Mouse (Mus musculus): ENCODE data around the gene A4gnt. TPM values are rescaled to one million over a fixed set of nuclear protein-coding genes. Genes with fewer than 3 reads are reported as not detected.

Gene A4gnt
- polyA plus RNA-seq, 1 experiment from 2014 or later: not detected

GRCm38 (mm10) chr9:99622034-99622433 lies 9.7 kb downstream of the A4gnt start:
- Histone ChIP-seq H3K9me3 (no peaks in the 10 kb centered on the region), H3K27ac (no peak overlapping the region), H3K36me3 (no peaks in the 10 kb centered on the region), H3K4me3 (no peak overlapping the region), H3K4me1 (replicated peaks) (no peaks in the 10 kb centered on the region), H3K27me3 (ENCODE audit: insufficient read depth, poor library complexity, severe bottlenecking) (no peaks in the 10 kb centered on the region)
- DNase-seq (ENCODE audit: low spot score): no peak
- 80% methylated on average over 1 of the region's 1 CpGs for WGBS

- no peaks in the 10 kb centered on the region for H3K9me3 ChIP-seq
- H3K36me3 ChIP-seq: no peaks in the 10 kb centered on the region
- no peak overlapping the region for H3K27ac ChIP-seq
- DNase-seq (ENCODE audit: low spot score): no peak
- no peak overlapping the region for H3K4me3 ChIP-seq
- no peaks in the 10 kb centered on the region for H3K27me3 ChIP-seq (ENCODE audit: insufficient read depth, poor library complexity, severe bottlenecking)
- 69% methylated on average over 2 of the region's 2 CpGs for whole genome bisulfite sequencing
- H3K4me1 ChIP-seq (replicated peaks): no peaks in the 10 kb centered on the region
Observed at GRCm38 (mm10) chr9:99622966-99623365, 10.7 kb downstream of the A4gnt start.

- no peak overlapping the region for H3K4me3 ChIP-seq
- H3K4me1 ChIP-seq (replicated peaks): peaks cover 7% of the 10 kb centered on the region
- no peaks in the 10 kb centered on the region for H3K27me3 ChIP-seq (ENCODE audit: insufficient read depth, poor library complexity, severe bottlenecking)
- 80% methylated on average over 6 of the region's 6 CpGs for WGBS
- no peaks in the 10 kb centered on the region for H3K36me3 ChIP-seq
- no peaks in the 10 kb centered on the region for H3K9me3 ChIP-seq
- no peak for DNase-seq (ENCODE audit: low spot score)
- H3K27ac ChIP-seq: no peak overlapping the region
Observed at GRCm38 (mm10) chr9:99624117-99624516, 11.8 kb downstream of the A4gnt start.

- WGBS: 51% methylated on average over 4 of the region's 4 CpGs
- Histone ChIP-seq H3K27ac (peak overlapping the region; percentile 97), H3K4me3 (peak overlapping the region; percentile 70), H3K36me3 (peaks cover 8% of the 10 kb centered on the region), H3K9me3 (no peaks in the 10 kb centered on the region), H3K4me1 (replicated peaks) (peaks cover 49% of the 10 kb centered on the region), H3K27me3 (ENCODE audit: insufficient read depth, poor library complexity, severe bottlenecking) (no peaks in the 10 kb centered on the region)
- DNase-seq (ENCODE audit: low spot score): no peak
Observed at GRCm38 (mm10) chr9:99628581-99628980, 16.3 kb downstream of the A4gnt start.

- Histone ChIP-seq H3K27me3 (ENCODE audit: insufficient read depth, poor library complexity, severe bottlenecking) (no peaks in the 10 kb centered on the region), H3K36me3 (peaks cover 17% of the 10 kb centered on the region), H3K27ac (peak within 1 kb of the TSS; percentile 97), H3K4me3 (peak within 1 kb of the TSS; percentile 70), H3K4me1 (replicated peaks) (peaks cover 49% of the 10 kb centered on the region), H3K9me3 (no peaks in the 10 kb centered on the region)
- under 1% methylated on average over 44 of the region's 44 CpGs for WGBS
- peak; percentile 86 for DNase-seq (ENCODE audit: low spot score)
Observed at GRCm38 (mm10) chr9:99629281-99630011, 17.1 kb downstream of the A4gnt start, which contains the start of gene Dzip1l. TSS of gene Dzip1l (plus strand) at chr9:99629496.

GRCm38 (mm10) chr9:99630071-99630470 lies 17.8 kb downstream of the A4gnt start:
- Histone ChIP-seq H3K27me3 (ENCODE audit: insufficient read depth, poor library complexity, severe bottlenecking) (no peaks in the 10 kb centered on the region), H3K4me1 (replicated peaks) (peaks cover 49% of the 10 kb centered on the region), H3K27ac (peak overlapping the region; percentile 97), H3K9me3 (no peaks in the 10 kb centered on the region), H3K4me3 (peak overlapping the region; percentile 70), H3K36me3 (peaks cover 23% of the 10 kb centered on the region)
- WGBS: under 1% methylated on average over 11 of the region's 11 CpGs
- DNase-seq (ENCODE audit: low spot score): peak; percentile 46

- 44% methylated on average over 9 of the region's 9 CpGs for WGBS
- H3K27me3 ChIP-seq (ENCODE audit: insufficient read depth, poor library complexity, severe bottlenecking): no peaks in the 10 kb centered on the region
- peak; percentile 26 for DNase-seq (ENCODE audit: low spot score)
- no peaks in the 10 kb centered on the region for H3K9me3 ChIP-seq
- peak overlapping the region; percentile 97 for H3K27ac ChIP-seq
- H3K4me3 ChIP-seq: peak overlapping the region; percentile 70
- H3K36me3 ChIP-seq: peaks cover 29% of the 10 kb centered on the region
- H3K4me1 ChIP-seq (replicated peaks): peaks cover 49% of the 10 kb centered on the region
Observed at GRCm38 (mm10) chr9:99630528-99631125, 18.3 kb downstream of the A4gnt start.

- peaks cover 37% of the 10 kb centered on the region for H3K36me3 ChIP-seq
- 25% methylated on average over 2 of the region's 2 CpGs for WGBS
- H3K4me3 ChIP-seq: peak overlapping the region; percentile 70
- H3K27ac ChIP-seq: peak overlapping the region; percentile 64
- DNase-seq (ENCODE audit: low spot score): peak; percentile 25
- H3K27me3 ChIP-seq (ENCODE audit: insufficient read depth, poor library complexity, severe bottlenecking): no peaks in the 10 kb centered on the region
- peaks cover 49% of the 10 kb centered on the region for H3K4me1 ChIP-seq (replicated peaks)
- H3K9me3 ChIP-seq: no peaks in the 10 kb centered on the region
Observed at GRCm38 (mm10) chr9:99631781-99632180, 19.5 kb downstream of the A4gnt start.

GRCm38 (mm10) chr9:99632264-99632663 lies 20.0 kb downstream of the A4gnt start:
- Histone ChIP-seq H3K36me3 (peaks cover 41% of the 10 kb centered on the region), H3K4me1 (replicated peaks) (peaks cover 49% of the 10 kb centered on the region), H3K27me3 (ENCODE audit: insufficient read depth, poor library complexity, severe bottlenecking) (no peaks in the 10 kb centered on the region), H3K9me3 (no peaks in the 10 kb centered on the region), H3K27ac (peak overlapping the region; percentile 64), H3K4me3 (peak overlapping the region; percentile 70)
- WGBS: 42% methylated on average over 8 of the region's 8 CpGs
- peak; percentile 46 for DNase-seq (ENCODE audit: low spot score)

GRCm38 (mm10) chr9:99636776-99637175 lies 24.5 kb downstream of the A4gnt start:
- 91% methylated on average over 1 of the region's 1 CpGs for WGBS
- Histone ChIP-seq H3K9me3 (no peaks in the 10 kb centered on the region), H3K4me3 (no peak overlapping the region), H3K27me3 (ENCODE audit: insufficient read depth, poor library complexity, severe bottlenecking) (no peaks in the 10 kb centered on the region), H3K4me1 (replicated peaks) (peaks cover 17% of the 10 kb centered on the region), H3K36me3 (peaks cover 84% of the 10 kb centered on the region), H3K27ac (no peak overlapping the region)
- no peak for DNase-seq (ENCODE audit: low spot score)

- 95% methylated on average over 17 of the region's 17 CpGs for WGBS
- Histone ChIP-seq H3K4me1 (replicated peaks) (peaks cover 13% of the 10 kb centered on the region), H3K27ac (no peak overlapping the region), H3K4me3 (no peak overlapping the region), H3K27me3 (ENCODE audit: insufficient read depth, poor library complexity, severe bottlenecking) (no peaks in the 10 kb centered on the region), H3K36me3 (peaks cover 88% of the 10 kb centered on the region), H3K9me3 (no peaks in the 10 kb centered on the region)
- DNase-seq (ENCODE audit: low spot score): no peak
Observed at GRCm38 (mm10) chr9:99637227-99637626, 24.9 kb downstream of the A4gnt start.

- peaks cover 93% of the 10 kb centered on the region for H3K36me3 ChIP-seq
- 95% methylated on average over 13 of the region's 13 CpGs for WGBS
- DNase-seq (ENCODE audit: low spot score): no peak
- H3K27me3 ChIP-seq (ENCODE audit: insufficient read depth, poor library complexity, severe bottlenecking): no peaks in the 10 kb centered on the region
- no peak overlapping the region for H3K27ac ChIP-seq
- H3K4me3 ChIP-seq: no peak overlapping the region
- H3K4me1 ChIP-seq (replicated peaks): peaks cover 8% of the 10 kb centered on the region; the same call in 1 of the 2 replicates
- H3K9me3 ChIP-seq: no peaks in the 10 kb centered on the region
Observed at GRCm38 (mm10) chr9:99637736-99638135, 25.4 kb downstream of the A4gnt start.

GRCm38 (mm10) chr9:99639957-99640356 lies 27.7 kb downstream of the A4gnt start:
- Histone ChIP-seq H3K9me3 (no peaks in the 10 kb centered on the region), H3K36me3 (peaks cover 89% of the 10 kb centered on the region), H3K4me3 (no peak overlapping the region), H3K27ac (no peak overlapping the region), H3K27me3 (ENCODE audit: insufficient read depth, poor library complexity, severe bottlenecking) (no peaks in the 10 kb centered on the region), H3K4me1 (replicated peaks) (no peaks in the 10 kb centered on the region)
- WGBS: 90% methylated on average over 5 of the region's 5 CpGs
- DNase-seq (ENCODE audit: low spot score): no peak
